Comparison of ENCODE assay signal across 8 mouse cellular contexts in genomic region chr13:54691737-54692136, GRCm38 (mm10). TPM values are rescaled to one million over a fixed set of nuclear protein-coding genes. Genes with fewer than 3 reads are reported as not detected.
DNase-seq lines count a peak whose midpoint lies in the region; ATAC-seq lines count a peak whose summit lies in the region.

No protein-coding gene starts in this region.

- peaks cover 25% of the 10 kb centered on the region for H3K36me3 ChIP-seq in erythroblast, embryonic 14.5 days (ENCODE audit: control insufficient read depth)
- no peaks in the 10 kb centered on the region for H3K36me3 ChIP-seq in macrophage (ENCODE audit: inconsistent target)

- peak overlapping the region; percentile 68 for H3K27ac ChIP-seq in macrophage

- DNase-seq in urinary bladder, postnatal 14 days (ENCODE audit: low spot score): peak; percentile 31
- no peak for DNase-seq in urinary bladder, postnatal 10 days (ENCODE audit: low spot score)
- no peak for DNase-seq in ovary, postnatal 14 days (ENCODE audit: low spot score)
- DNase-seq in cerebellum, postnatal 14 days: no peak
- DNase-seq in cerebellum, postnatal 10 days: no peak

- peak overlapping the region; percentile 100 for H3K4me3 ChIP-seq in erythroblast, embryonic 14.5 days (replicated peaks)
- peak overlapping the region; percentile 99; the same call in 1 of the 2 replicates for H3K4me3 ChIP-seq in macrophage (ENCODE audit: inconsistent target)

- no peaks in the 10 kb centered on the region for H3K9me3 ChIP-seq in erythroblast, embryonic 14.5 days (ENCODE audit: control insufficient read depth, low read length)

- H3K79me2 ChIP-seq in macrophage (ENCODE audit: inconsistent target): peaks cover 55% of the 10 kb centered on the region

- ATAC-seq in erythroblast, adult 5-6 weeks (replicated peaks; ENCODE audit: low FRiP score, poor library complexity, severe bottlenecking): no peak

- H3K27me3 ChIP-seq in erythroblast, embryonic 14.5 days (ENCODE audit: control insufficient read depth): no peaks in the 10 kb centered on the region

- H3K4me1 ChIP-seq in erythroblast, embryonic 14.5 days (ENCODE audit: control insufficient read depth): peaks cover 71% of the 10 kb centered on the region

RNA-seq across cellular contexts. Expression of gene Rnf44, which starts 2.0 kb away (rescaled TPM):
- polyA plus RNA-seq in erythroblast, embryonic 14.5 days (2012): 20.2 and 23.6 TPM in 2 replicates
- 31.3 and 33.0 TPM in 2 replicates for total RNA-seq in erythroblast, adult 5-6 weeks (2015; ENCODE audit: low replicate concordance)
- 9.9 and 30.5 TPM in 2 replicates for total RNA-seq in erythroblast, adult 5-6 weeks (2017; ENCODE audit: low replicate concordance)
- total RNA-seq in macrophage (2018; cell fraction: chromatin; rRNA removed): 10 to 100 TPM; 29.6 to 86.2 (median 55.0) TPM
- 10 to 100 TPM; 54.0 to 92.5 (median 65.3) TPM for total RNA-seq in macrophage (2018; cell fraction: cytosol; rRNA removed)
- total RNA-seq in macrophage (2018; cell fraction: nucleus; rRNA removed): 100 to 1,000 TPM in 1 of 26 experiments, 10 to 100 TPM in 25; 54.6 to 101 (median 67.4) TPM
- polyA plus RNA-seq in macrophage (2018): 62.2 to 71.1 TPM (median 68.0 TPM) in 3 replicates

RNA-seq across cellular contexts. Expression of gene Cdhr2, which starts 9.5 kb away (rescaled TPM):
- 0.03 TPM in 1 of 2 replicates, not detected in the other for polyA plus RNA-seq in erythroblast, embryonic 14.5 days (2012)
- total RNA-seq in erythroblast, adult 5-6 weeks (2015; ENCODE audit: low replicate concordance): not detected in 2 replicates
- total RNA-seq in erythroblast, adult 5-6 weeks (2017; ENCODE audit: low replicate concordance): not detected in 2 replicates
- not detected for total RNA-seq in macrophage (2018; cell fraction: chromatin; rRNA removed)
- not detected for total RNA-seq in macrophage (2018; cell fraction: cytosol; rRNA removed)
- total RNA-seq in macrophage (2018; cell fraction: nucleus; rRNA removed): not detected
- not detected in 3 replicates for polyA plus RNA-seq in macrophage (2018)

RNA-seq across cellular contexts. Expression of gene Gprin1, which starts 57.9 kb away (rescaled TPM):
- polyA plus RNA-seq in erythroblast, embryonic 14.5 days (2012): not detected in 2 replicates
- total RNA-seq in erythroblast, adult 5-6 weeks (2015; ENCODE audit: low replicate concordance): not detected in 2 replicates
- total RNA-seq in erythroblast, adult 5-6 weeks (2017; ENCODE audit: low replicate concordance): not detected in 2 replicates
- total RNA-seq in macrophage (2018; cell fraction: chromatin; rRNA removed): not detected
- under 1 TPM in 1 of 26 experiments, not detected in 25; under 0.01 TPM for total RNA-seq in macrophage (2018; cell fraction: cytosol; rRNA removed)
- total RNA-seq in macrophage (2018; cell fraction: nucleus; rRNA removed): not detected
- polyA plus RNA-seq in macrophage (2018): not detected in 3 replicates
